Mouse (Mus musculus): Measurements from ENCODE around the gene Qpctl.
A peak's percentile ranks its signal among the peaks of the same experiment; 100 is the strongest.

Gene Qpctl

GRCm38 (mm10) chr7:19148875-19149541, at the start of gene Qpctl:
Gene Qpctl, minus strand, starts transcription at chr7:19149291.
- peak; percentile 99 for DNase-seq (ENCODE audit: low read depth, low spot score)

- DNase-seq (ENCODE audit: low read depth, low spot score): no peak
Observed at GRCm38 (mm10) chr7:19197985-19198384, 48.9 kb upstream of the Qpctl start.

GRCm38 (mm10) chr7:19196676-19197075, 47.6 kb upstream of the Qpctl start:
- DNase-seq (ENCODE audit: low read depth, low spot score): no peak

GRCm38 (mm10) chr7:19194676-19195075, 45.6 kb upstream of the Qpctl start:
- no peak for DNase-seq (ENCODE audit: low read depth, low spot score)

- no peak for DNase-seq (ENCODE audit: low read depth, low spot score)
Observed at GRCm38 (mm10) chr7:19184758-19185157, 35.7 kb upstream of the Qpctl start.

GRCm38 (mm10) chr7:19184250-19184649, 35.2 kb upstream of the Qpctl start:
- no peak for DNase-seq (ENCODE audit: low read depth, low spot score)

GRCm38 (mm10) chr7:19180862-19181429, 31.9 kb upstream of the Qpctl start:
- DNase-seq (ENCODE audit: low read depth, low spot score): peak; percentile 39

- no peak for DNase-seq (ENCODE audit: low read depth, low spot score)
Observed at GRCm38 (mm10) chr7:19179936-19180335, 30.8 kb upstream of the Qpctl start.

GRCm38 (mm10) chr7:19179173-19179572, 30.1 kb upstream of the Qpctl start:
- DNase-seq (ENCODE audit: low read depth, low spot score): peak; percentile 57

- peak; percentile 67 for DNase-seq (ENCODE audit: low read depth, low spot score)
Observed at GRCm38 (mm10) chr7:19178443-19179092, 29.5 kb upstream of the Qpctl start.

- DNase-seq (ENCODE audit: low read depth, low spot score): no peak
Observed at GRCm38 (mm10) chr7:19178035-19178434, 28.9 kb upstream of the Qpctl start.

GRCm38 (mm10) chr7:19177216-19177615, 28.1 kb upstream of the Qpctl start:
- no peak for DNase-seq (ENCODE audit: low read depth, low spot score)

- no peak for DNase-seq (ENCODE audit: low read depth, low spot score)
Observed at GRCm38 (mm10) chr7:19176516-19176947, 27.4 kb upstream of the Qpctl start.

GRCm38 (mm10) chr7:19175708-19176515, 26.8 kb upstream of the Qpctl start, which contains the start of gene Eml2:
Gene Eml2, plus strand, starts transcription at chr7:19176421.
- DNase-seq (ENCODE audit: low read depth, low spot score): peak; percentile 44

GRCm38 (mm10) chr7:19172874-19173273, 23.8 kb upstream of the Qpctl start:
- DNase-seq (ENCODE audit: low read depth, low spot score): peak; percentile 86

- no peak for DNase-seq (ENCODE audit: low read depth, low spot score)
Observed at GRCm38 (mm10) chr7:19171831-19172230, 22.7 kb upstream of the Qpctl start.

GRCm38 (mm10) chr7:19170142-19170541, 21.1 kb upstream of the Qpctl start:
- no peak for DNase-seq (ENCODE audit: low read depth, low spot score)

GRCm38 (mm10) chr7:19169506-19169905, 20.4 kb upstream of the Qpctl start:
- DNase-seq (ENCODE audit: low read depth, low spot score): no peak

GRCm38 (mm10) chr7:19166990-19167389, 17.9 kb upstream of the Qpctl start:
- DNase-seq (ENCODE audit: low read depth, low spot score): no peak

- DNase-seq (ENCODE audit: low read depth, low spot score): no peak
Observed at GRCm38 (mm10) chr7:19165656-19166423, 16.7 kb upstream of the Qpctl start, which contains the start of gene Gipr. Gene Gipr, minus strand, starts transcription at chr7:19166127.

GRCm38 (mm10) chr7:19164978-19165377, 15.9 kb upstream of the Qpctl start:
- no peak for DNase-seq (ENCODE audit: low read depth, low spot score)

All from forelimb bud, embryonic 11.5 days (tissue).